9 mouse cellular contexts compared by ENCODE assay signal in genomic region chr7:111155995-111156394, GRCm38 (mm10).
A peak's percentile ranks its signal among the peaks of the same experiment; 100 is the strongest.
DNase-seq lines count a peak whose midpoint lies in the region; ATAC-seq and TF ChIP-seq lines count a peak whose summit lies in the region.
"Had no signal": no experiment of that assay in that cellular context is flagged by ENCODE, and none has a peak within 500 bp of the region (broad histone marks: within the 10 kb centered on the region; RNA-seq: fewer than 3 reads in every experiment).

No protein-coding gene starts in this region.

- ATAC-seq in midbrain, postnatal 0 days (ENCODE audit: low FRiP score): no peak
- ATAC-seq in midbrain, embryonic 14.5 days (ENCODE audit: low FRiP score, low TSS enrichment): no peak
- no peak for ATAC-seq in stomach, embryonic 16.5 days (ENCODE audit: insufficient read depth, low FRiP score)

- H3K4me3 ChIP-seq in midbrain, postnatal 0 days (ENCODE audit: low read depth, low read length): no peak overlapping the region
- H3K4me3 ChIP-seq in midbrain, embryonic 14.5 days (replicated peaks; ENCODE audit: low read depth, low read length): no peak overlapping the region
- H3K4me3 ChIP-seq in stomach, embryonic 16.5 days (replicated peaks; ENCODE audit: low read length): no peak overlapping the region
- H3K4me3 ChIP-seq: neural tube, embryonic 13.5 days had no signal

- H3K9ac ChIP-seq in midbrain, postnatal 0 days (replicated peaks; ENCODE audit: low read length, poor library complexity, severe bottlenecking): 0 out of 2 replicates have a peak overlapping the region, but pooled peaks have one; percentile 19
- no peak overlapping the region for H3K9ac ChIP-seq in midbrain, embryonic 14.5 days (replicated peaks; ENCODE audit: low read length)
- H3K9ac ChIP-seq in stomach, embryonic 16.5 days (ENCODE audit: low read length): no peak overlapping the region
- H3K9ac ChIP-seq: neural tube, embryonic 13.5 days had no signal

- intact Hi-C loops in heart, postnatal 14 days (cut with DNase I): loop anchor here (2.0 to 5.0 kb wide), 3 partner anchors 34 to 99 kb away; partner anchors contain the start of gene Eif4g2

- no peaks in the 10 kb centered on the region for H3K4me1 ChIP-seq in midbrain, postnatal 0 days (ENCODE audit: insufficient read depth, low read length)
- 0 out of 2 replicates have a peak, but pooled peaks cover 5% of the 10 kb centered on the region for H3K4me1 ChIP-seq in midbrain, embryonic 14.5 days (ENCODE audit: control insufficient read depth, insufficient read depth, low read length)
- H3K4me1 ChIP-seq in stomach, embryonic 16.5 days (ENCODE audit: control insufficient read depth, insufficient read depth, low read length): peaks cover 20% of the 10 kb centered on the region

- H3K36me3 ChIP-seq in midbrain, postnatal 0 days (ENCODE audit: insufficient read depth, low read length): no peaks in the 10 kb centered on the region
- H3K36me3 ChIP-seq in midbrain, embryonic 14.5 days (ENCODE audit: control insufficient read depth, insufficient read depth, low read length): no peaks in the 10 kb centered on the region
- no peaks in the 10 kb centered on the region for H3K36me3 ChIP-seq in stomach, embryonic 16.5 days (ENCODE audit: control insufficient read depth, insufficient read depth, low read length)
- H3K36me3 ChIP-seq: neural tube, embryonic 13.5 days had no signal

- H3K9me3 ChIP-seq in midbrain, postnatal 0 days (ENCODE audit: low read length): no peaks in the 10 kb centered on the region
- H3K9me3 ChIP-seq in midbrain, embryonic 14.5 days (ENCODE audit: control insufficient read depth, low read length): no peaks in the 10 kb centered on the region
- no peaks in the 10 kb centered on the region for H3K9me3 ChIP-seq in stomach, embryonic 16.5 days (replicated peaks; ENCODE audit: control insufficient read depth, low read length)
- H3K9me3 ChIP-seq: neural tube, embryonic 13.5 days had no signal

- DNase-seq in adrenal gland, adult 2 months: peak; percentile 8
- no peak for DNase-seq in adrenal gland, postnatal 36 days
- DNase-seq in midbrain, postnatal 0 days (ENCODE audit: low spot score): no peak
- no peak for DNase-seq in midbrain, embryonic 14.5 days
- DNase-seq in heart, postnatal 14 days: peak; percentile 27 to 46
- DNase-seq in ovary, postnatal 14 days (ENCODE audit: low spot score): no peak
- DNase-seq in left cerebral cortex, adult 8-10 months (ENCODE audit: low spot score in 2 of 2): no peak

- H3K27me3 ChIP-seq in midbrain, postnatal 0 days (ENCODE audit: insufficient read depth, low read length): no peaks in the 10 kb centered on the region
- no peaks in the 10 kb centered on the region for H3K27me3 ChIP-seq in midbrain, embryonic 14.5 days (ENCODE audit: control insufficient read depth, insufficient read depth, low read length)
- no peaks in the 10 kb centered on the region for H3K27me3 ChIP-seq in stomach, embryonic 16.5 days (ENCODE audit: control insufficient read depth, insufficient read depth, low read length)
- H3K27me3 ChIP-seq: neural tube, embryonic 13.5 days had no signal

- 46% methylated on average over 6 of the region's 6 CpGs for WGBS in midbrain, postnatal 0 days
- 53% methylated on average over 6 of the region's 6 CpGs for WGBS in midbrain, embryonic 14.5 days
- 50% methylated on average over 6 of the region's 6 CpGs for WGBS in stomach, embryonic 16.5 days

- no peak for TF ChIP-seq CTCF in midbrain, postnatal 0 days (IDR thresholded peaks at IDR 0.05)

- no peak overlapping the region for H3K27ac ChIP-seq in midbrain, postnatal 0 days (ENCODE audit: low read depth, low read length)
- H3K27ac ChIP-seq in midbrain, embryonic 14.5 days (replicated peaks; ENCODE audit: low read depth, low read length): no peak overlapping the region
- H3K27ac ChIP-seq in stomach, embryonic 16.5 days (ENCODE audit: low read length): peak overlapping the region; percentile 96

- H3K4me2 ChIP-seq in midbrain, postnatal 0 days (ENCODE audit: low read depth, low read length, poor library complexity, severe bottlenecking): no peak overlapping the region
- H3K4me2 ChIP-seq in midbrain, embryonic 14.5 days (ENCODE audit: low read length): no peak overlapping the region
- no peak overlapping the region for H3K4me2 ChIP-seq in stomach, embryonic 16.5 days (ENCODE audit: low read depth, low read length)
- H3K4me2 ChIP-seq: neural tube, embryonic 13.5 days had no signal

Comparison
In these comparisons a context has a peak if more than half of its experiments do, and no peak if none do; other contexts are left out.
1. DNase-seq: peak in adrenal gland, adult 2 months (single experiment) and heart, postnatal 14 days (2 of 2); none in adrenal gland, postnatal 36 days (0 of 2), midbrain, postnatal 0 days (single experiment), midbrain, embryonic 14.5 days (single experiment), ovary, postnatal 14 days (single experiment) and left cerebral cortex, adult 8-10 months (0 of 2).